Mouse (Mus musculus): ENCODE data around the gene Oprm1. TPM values are rescaled to one million over a fixed set of nuclear protein-coding genes. Genes with fewer than 3 reads are reported as not detected.
A peak's percentile ranks its signal among the peaks of the same experiment; 100 is the strongest.

Gene Oprm1
- polyA plus RNA-seq, 1 experiment from 2014 or later, result 0.04 TPM

- ATAC-seq (replicated peaks; ENCODE audit: low FRiP score, low read depth) (no peak), DNase-seq (ENCODE audit: low spot score) (no peak)
- Histone ChIP-seq H3K27me3 (ENCODE audit: insufficient read depth, low read length) (no peaks in the 10 kb centered on the region), H3K4me3 (replicated peaks; ENCODE audit: low read depth, low read length) (no peak overlapping the region), H3K4me2 (ENCODE audit: low read length) (no peak overlapping the region), H3K9ac (ENCODE audit: low read depth, low read length) (0 out of 2 replicates have a peak overlapping the region, but pooled peaks have one; percentile 27), H3K36me3 (ENCODE audit: insufficient read depth, low read length) (no peaks in the 10 kb centered on the region), H3K27ac (no peak overlapping the region), H3K4me1 (replicated peaks; ENCODE audit: insufficient read depth, low read length) (no peaks in the 10 kb centered on the region), H3K9me3 (replicated peaks; ENCODE audit: low read length) (no peaks in the 10 kb centered on the region)
- WGBS, result 49% methylated on average over 7 of the region's 7 CpGs
- TF ChIP-seq CTCF (IDR thresholded peaks at IDR 0.05; ENCODE audit: low read depth), result no peak
Measured at GRCm38 (mm10) chr10:7077389-7077808, 319.1 kb downstream of the Oprm1 start.

- 89% methylated on average over 1 of the region's 1 CpGs for WGBS
- Histone ChIP-seq H3K27me3 (ENCODE audit: insufficient read depth, low read length) (no peaks in the 10 kb centered on the region), H3K36me3 (ENCODE audit: insufficient read depth, low read length) (no peaks in the 10 kb centered on the region), H3K9me3 (replicated peaks; ENCODE audit: low read length) (no peaks in the 10 kb centered on the region), H3K4me2 (ENCODE audit: low read length) (no peak overlapping the region), H3K27ac (no peak overlapping the region), H3K4me3 (replicated peaks; ENCODE audit: low read depth, low read length) (no peak overlapping the region), H3K4me1 (replicated peaks; ENCODE audit: insufficient read depth, low read length) (no peaks in the 10 kb centered on the region), H3K9ac (ENCODE audit: low read depth, low read length) (no peak overlapping the region)
- DNase-seq (ENCODE audit: low spot score), result no peak
- no peak for ATAC-seq (replicated peaks; ENCODE audit: low FRiP score, low read depth)
- TF ChIP-seq CTCF (IDR thresholded peaks at IDR 0.05; ENCODE audit: low read depth), result no peak
Measured at GRCm38 (mm10) chr10:7077971-7078370, 319.7 kb downstream of the Oprm1 start.

Other genes starting within 250 kb of the Oprm1 start
- not detected in 2 replicates for gene Gm10945, start 3.3 kb downstream of the Oprm1 start, polyA plus RNA-seq (2015; fragmentation: Nextera tagmentation; extraction: Ambion mirVana)

Data from kidney, postnatal 0 days (tissue).